Mouse (Mus musculus) heart, adult 2 months (tissue): Measurements from ENCODE around the gene Erbb4.

Source experiments
- CTCF ChIP-seq: fragments of 200-600 bp; IDR thresholded peaks from 2 replicates; pipeline ENCODE4 v1.8.1; 2022; ENCODE audit warnings: antibody characterized with exemption, mild to moderate bottlenecking, moderate library complexity
- EP300 ChIP-seq: fragments of 200-500 bp; IDR thresholded peaks from 2 replicates; pipeline ENCODE4 v1.6.1; 2011; ENCODE audit warnings: low read depth, low read length, control low read depth; ENCODE audit not compliant: insufficient read depth
- POLR2A ChIP-seq: fragments of 200-500 bp; IDR thresholded peaks from 2 replicates; pipeline ENCODE4 v1.6.1; 2011; ENCODE audit warnings: mild to moderate bottlenecking, low read depth, low read length, control low read depth; ENCODE audit not compliant: insufficient read depth

- TF ChIP-seq POLR2A (no peak), CTCF (no peak), EP300 (no peak)
Observed at GRCm38 (mm10) chr1:69093052-69093451, 14.8 kb downstream of the Erbb4 start.
